Mouse (Mus musculus) heart, embryonic 12.5 days (tissue): ENCODE results near the gene Naglu. TPM values are rescaled to one million over a fixed set of nuclear protein-coding genes. Genes with fewer than 3 reads are reported as not detected.

ENCODE experiments used
- ATAC-seq: fragments of 200-750 bp; cut with Nextera tagmentation; 2 replicates; pipeline ENCODE4 v1.8.0; 2017; ENCODE audit warnings: moderate TSS enrichment, moderate library complexity; ENCODE audit not compliant: insufficient number of reproducible peaks, low FRiP score
- H3K27ac ChIP-seq: fragments of 300-500 bp; sonication (generic); 2 replicates; pipeline ENCODE4 v1.5.1; 2016; ENCODE audit warnings: mild to moderate bottlenecking, moderate library complexity; ENCODE audit not compliant: poor library complexity, severe bottlenecking
- H3K27me3 ChIP-seq: fragments of 300-500 bp; sonication (generic); replicated peaks from 2 replicates; pipeline ENCODE4 v1.6.1; 2016; ENCODE audit warnings: mild to moderate bottlenecking, moderate library complexity
- H3K36me3 ChIP-seq: fragments of 300-500 bp; sonication (generic); 2 replicates; pipeline ENCODE4 v1.6.1; 2016; ENCODE audit warnings: mild to moderate bottlenecking, moderate library complexity
- H3K4me1 ChIP-seq: fragments of 300-500 bp; sonication (generic); replicated peaks from 2 replicates; pipeline ENCODE4 v1.6.1; 2016; ENCODE audit warnings: mild to moderate bottlenecking
- H3K4me2 ChIP-seq: fragments of 300-500 bp; sonication (generic); 2 replicates; pipeline ENCODE4 v1.6.1; 2016; ENCODE audit warnings: mild to moderate bottlenecking, moderate library complexity
- H3K4me3 ChIP-seq: fragments of 300-500 bp; sonication (generic); 2 replicates; pipeline ENCODE4 v1.5.1; 2016; ENCODE audit warnings: mild to moderate bottlenecking
- H3K9ac ChIP-seq: fragments of 300-500 bp; sonication (generic); 2 replicates; pipeline ENCODE4 v1.6.1; 2016; ENCODE audit warnings: mild to moderate bottlenecking, moderate library complexity
- H3K9me3 ChIP-seq: fragments of 300-500 bp; sonication (generic); replicated peaks from 2 replicates; pipeline ENCODE4 v1.6.1; 2016; ENCODE audit warnings: mild to moderate bottlenecking, moderate library complexity
- WGBS: fragments of 180-500 bp; shearing (Covaris S2); methylation state at CpG from one replicate; pipeline ENCODE4 v1.1.7; 2016; 5-methylcytosine and 5-hydroxymethylcytosine counted together
- polyA plus RNA-seq: library from polyadenylated mRNA; unstranded; fragments of >200 nt; fragmentation: Nextera tagmentation; extraction: Ambion mirVana; gene quantifications from 2 replicates; pipeline ENCODE4 v1.2.1, GENCODE M21; 2016

The Naglu gene
- 17.5 and 18.1 TPM in 2 replicates for polyA plus RNA-seq

DNA sequence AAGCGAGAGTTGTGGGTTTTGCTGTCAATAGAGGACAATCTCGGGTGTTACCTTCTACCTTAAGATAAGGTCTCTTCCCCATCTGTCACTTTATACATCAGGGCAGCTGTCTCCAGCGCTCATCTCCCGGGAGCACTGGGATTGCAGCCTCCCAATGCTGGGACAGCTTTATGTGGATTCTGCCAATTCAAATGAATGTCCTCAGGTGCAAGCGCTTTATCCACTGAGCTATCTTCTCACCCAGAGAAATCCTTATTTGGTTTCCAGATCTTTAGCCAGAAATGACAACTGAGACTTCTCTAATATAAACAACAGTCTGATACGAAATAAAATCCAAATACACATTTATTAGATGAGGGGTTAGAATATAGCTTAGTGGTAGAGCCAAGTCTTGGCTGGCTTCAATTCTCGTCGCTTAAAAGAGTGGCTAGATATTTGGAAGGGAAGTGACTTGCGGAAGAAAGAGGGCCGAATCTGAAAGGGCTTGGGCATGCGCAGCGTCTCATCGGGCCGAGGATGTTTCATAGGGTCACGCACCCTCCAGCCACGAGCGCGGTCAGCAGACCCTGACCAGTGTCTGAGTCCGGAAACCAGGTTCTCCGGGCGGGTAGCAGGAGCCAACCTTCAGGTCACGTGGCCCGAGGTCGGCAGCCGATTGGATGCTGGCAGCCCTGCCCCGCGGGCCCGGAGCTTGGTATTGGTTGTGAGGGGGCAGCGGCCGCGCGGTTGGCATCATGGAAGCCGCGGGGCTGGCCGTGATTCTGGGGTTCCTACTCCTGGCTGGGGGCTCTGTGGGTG lies at the start of gene Naglu:
TSS of gene Naglu (plus strand) at position 622 of the 798 bp plus-strand sequence.
- H3K9ac ChIP-seq, result peak within 1 kb of the TSS; percentile 83
- H3K4me1 ChIP-seq, result peaks cover 29% of the 10 kb centered on the region
- ATAC-seq, result peak; percentile 91
- peaks cover 20% of the 10 kb centered on the region; the same call in 1 of the 2 replicates for H3K27me3 ChIP-seq
- H3K4me3 ChIP-seq, result peak within 1 kb of the TSS; percentile 81
- 0 out of 2 replicates have a peak, but pooled peaks cover 3% of the 10 kb centered on the region for H3K36me3 ChIP-seq
- 2% methylated on average over 35 of the region's 35 CpGs for WGBS
- H3K4me2 ChIP-seq, result peak within 1 kb of the TSS; percentile 97
- no peak within 1 kb of the TSS for H3K27ac ChIP-seq
- no peaks in the 10 kb centered on the region for H3K9me3 ChIP-seq

DNA sequence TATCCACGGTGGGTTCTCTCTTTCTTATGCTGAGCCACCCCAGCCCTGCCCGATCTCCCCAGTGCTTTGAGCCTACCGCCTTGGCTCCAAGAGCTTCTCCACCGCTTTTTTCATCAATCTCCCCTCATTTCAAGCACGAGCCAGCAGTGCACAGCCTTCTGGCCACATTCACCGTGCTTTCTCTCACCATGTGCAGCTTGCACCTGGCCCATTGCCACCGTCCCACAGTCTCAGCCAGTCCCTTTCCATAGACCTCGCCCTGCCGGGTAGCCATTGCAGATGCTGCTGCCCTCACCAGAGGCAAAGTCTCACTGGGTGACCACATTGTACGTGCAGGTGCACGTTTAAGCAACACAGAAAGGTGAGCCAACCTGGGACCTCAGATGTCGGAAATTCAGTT lies 46.4 kb upstream of the Naglu start:
- Histone ChIP-seq H3K4me2 (no peak overlapping the region), H3K4me3 (no peak overlapping the region), H3K4me1 (peaks cover 12% of the 10 kb centered on the region), H3K9ac (no peak overlapping the region), H3K27me3 (no peaks in the 10 kb centered on the region), H3K27ac (no peak overlapping the region), H3K36me3 (peaks cover 83% of the 10 kb centered on the region), H3K9me3 (no peaks in the 10 kb centered on the region)
- no peak for ATAC-seq
- 89% methylated on average over 12 of the region's 12 CpGs for WGBS

DNA sequence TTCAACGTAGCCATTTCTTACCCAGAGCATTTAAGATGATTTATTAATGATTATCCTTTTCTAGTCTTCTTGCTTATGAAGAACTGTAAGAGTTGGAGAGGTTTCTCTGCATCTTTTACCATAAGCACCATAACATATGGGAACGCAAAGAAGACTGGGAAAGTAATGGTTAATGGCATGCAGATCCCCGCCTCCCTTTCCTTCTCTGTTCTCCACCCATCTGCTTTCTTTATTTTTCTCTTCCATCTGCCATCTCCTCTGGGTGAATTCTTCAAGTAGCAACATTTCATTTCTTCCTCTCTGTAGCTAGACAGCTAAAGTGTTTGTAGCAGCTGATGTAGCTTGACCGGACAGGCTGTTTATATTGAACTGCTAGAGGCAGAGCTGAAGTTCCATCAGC lies 45.8 kb upstream of the Naglu start:
- H3K4me2 ChIP-seq, result no peak overlapping the region
- H3K9me3 ChIP-seq, result no peaks in the 10 kb centered on the region
- no peak overlapping the region for H3K4me3 ChIP-seq
- H3K4me1 ChIP-seq, result peaks cover 19% of the 10 kb centered on the region
- no peaks in the 10 kb centered on the region for H3K27me3 ChIP-seq
- no peak overlapping the region for H3K27ac ChIP-seq
- peaks cover 83% of the 10 kb centered on the region for H3K36me3 ChIP-seq
- WGBS, result 99% methylated on average over 4 of the region's 4 CpGs
- no peak for ATAC-seq
- no peak overlapping the region for H3K9ac ChIP-seq

DNA sequence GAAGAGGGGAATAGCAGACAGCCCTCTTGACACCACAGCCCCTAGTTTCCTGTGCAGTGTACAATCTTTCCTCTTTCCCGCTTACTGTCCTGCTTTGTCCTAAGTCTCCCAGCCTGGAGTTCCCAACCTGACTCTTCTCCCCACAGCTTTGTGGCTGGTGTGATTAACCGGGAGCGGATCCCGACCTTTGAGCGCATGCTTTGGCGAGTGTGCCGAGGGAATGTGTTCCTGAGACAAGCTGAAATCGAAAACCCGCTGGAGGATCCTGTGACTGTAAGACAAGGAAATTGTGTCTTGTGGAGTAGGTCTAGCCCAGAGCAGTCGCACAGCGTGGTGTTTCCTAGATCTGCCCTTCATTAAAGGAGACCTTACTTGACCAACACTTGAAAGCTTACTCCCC lies 42.7 kb upstream of the Naglu start:
- ATAC-seq, result no peak
- no peaks in the 10 kb centered on the region for H3K9me3 ChIP-seq
- no peak overlapping the region for H3K4me3 ChIP-seq
- no peak overlapping the region for H3K9ac ChIP-seq
- H3K27me3 ChIP-seq, result no peaks in the 10 kb centered on the region
- peaks cover 36% of the 10 kb centered on the region for H3K4me1 ChIP-seq
- WGBS, result 83% methylated on average over 11 of the region's 11 CpGs
- peaks cover 81% of the 10 kb centered on the region for H3K36me3 ChIP-seq
- 0 out of 2 replicates have a peak overlapping the region, but pooled peaks have one; percentile 48 for H3K27ac ChIP-seq
- H3K4me2 ChIP-seq, result no peak overlapping the region

DNA sequence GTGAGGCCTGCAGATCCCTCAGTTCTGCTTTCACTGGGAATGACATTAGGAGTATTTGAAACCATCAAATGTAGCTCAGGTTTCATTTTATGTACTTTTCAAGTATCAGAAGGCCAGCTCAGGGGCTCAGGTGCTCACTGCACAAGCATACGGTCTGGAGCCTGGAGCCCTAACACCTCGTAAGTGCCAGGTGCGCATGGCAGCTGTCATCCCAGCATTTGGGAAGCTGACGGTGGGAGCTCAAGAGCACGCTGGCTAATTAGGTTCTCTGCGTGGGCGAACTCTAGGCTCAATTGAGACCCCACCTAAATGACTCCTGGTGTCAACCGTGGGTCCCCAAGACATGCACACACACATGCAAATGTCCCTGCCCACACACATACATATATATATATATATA lies 40.5 kb upstream of the Naglu start:
- H3K36me3 ChIP-seq, result peaks cover 83% of the 10 kb centered on the region
- no peaks in the 10 kb centered on the region for H3K27me3 ChIP-seq
- H3K27ac ChIP-seq, result peak overlapping the region; percentile 83
- no peaks in the 10 kb centered on the region for H3K9me3 ChIP-seq
- no peak for ATAC-seq
- peaks cover 36% of the 10 kb centered on the region for H3K4me1 ChIP-seq
- H3K4me2 ChIP-seq, result no peak overlapping the region
- 90% methylated on average over 8 of the region's 8 CpGs for WGBS
- H3K4me3 ChIP-seq, result no peak overlapping the region
- H3K9ac ChIP-seq, result peak overlapping the region; percentile 50

DNA sequence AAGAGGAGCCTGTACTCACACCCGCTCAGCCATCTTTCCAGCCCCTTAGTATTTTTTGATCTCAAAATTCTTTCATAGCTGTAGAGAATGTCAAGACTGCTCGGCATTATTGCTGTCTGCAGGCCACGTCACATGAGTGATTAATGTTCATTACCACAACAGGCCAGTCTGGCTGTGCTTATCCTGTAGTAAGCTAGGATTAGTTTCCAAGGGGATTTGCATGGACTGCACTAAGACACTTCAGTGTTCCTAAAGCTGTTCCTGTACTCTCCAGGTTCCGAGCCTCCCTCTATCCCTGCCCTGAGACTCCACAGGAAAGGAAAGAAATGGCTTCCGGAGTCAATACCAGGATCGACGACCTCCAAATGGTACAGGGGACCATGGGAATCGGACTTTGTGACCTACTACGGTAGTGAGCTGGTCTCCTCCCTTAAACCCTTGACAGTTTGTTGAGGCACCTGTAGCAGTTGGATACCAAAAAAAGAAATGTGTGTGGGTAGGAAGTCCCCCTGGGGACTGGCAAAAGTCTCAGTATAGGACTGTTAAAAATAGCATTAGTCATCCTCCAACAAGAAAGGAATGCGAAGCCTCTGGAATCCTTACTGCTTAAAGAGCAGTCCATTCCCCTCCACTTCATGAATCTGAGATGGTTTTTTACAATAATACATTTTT lies 39.5 kb upstream of the Naglu start:
- peaks cover 36% of the 10 kb centered on the region for H3K4me1 ChIP-seq
- H3K9me3 ChIP-seq, result no peaks in the 10 kb centered on the region
- H3K36me3 ChIP-seq, result peaks cover 85% of the 10 kb centered on the region
- ATAC-seq, result 0 out of 2 replicates have a peak, but pooled peaks have one; percentile 57
- 0 out of 2 replicates have a peak overlapping the region, but pooled peaks have one; percentile 22 for H3K4me2 ChIP-seq
- H3K4me3 ChIP-seq, result no peak overlapping the region
- no peaks in the 10 kb centered on the region for H3K27me3 ChIP-seq
- no peak overlapping the region for H3K9ac ChIP-seq
- peak overlapping the region; percentile 97 for H3K27ac ChIP-seq
- 52% methylated on average over 10 of the region's 10 CpGs for WGBS

DNA sequence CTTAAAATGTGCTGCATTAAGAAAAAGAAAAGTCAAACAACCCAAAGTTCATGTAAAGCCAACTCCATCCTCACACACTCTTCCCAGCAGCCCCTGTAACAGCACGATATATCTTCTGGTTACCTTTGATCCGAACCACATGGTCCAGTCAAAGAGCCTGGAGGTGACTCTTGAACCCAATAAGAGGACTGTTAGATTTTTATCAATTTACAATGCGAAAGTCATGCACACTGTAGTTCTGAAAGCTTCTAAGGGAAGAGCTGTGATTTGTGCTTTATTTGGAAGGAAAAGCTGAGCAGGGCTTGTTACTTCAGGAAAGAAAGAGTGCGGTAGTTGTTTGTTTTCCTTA lies 39.0 kb upstream of the Naglu start:
- Histone ChIP-seq H3K4me1 (peaks cover 36% of the 10 kb centered on the region), H3K9ac (no peak overlapping the region), H3K36me3 (peaks cover 83% of the 10 kb centered on the region), H3K27ac (peak overlapping the region; percentile 95), H3K4me2 (no peak overlapping the region), H3K27me3 (no peaks in the 10 kb centered on the region), H3K9me3 (no peaks in the 10 kb centered on the region), H3K4me3 (no peak overlapping the region)
- WGBS, result 79% methylated on average over 4 of the region's 4 CpGs
- no peak for ATAC-seq

DNA sequence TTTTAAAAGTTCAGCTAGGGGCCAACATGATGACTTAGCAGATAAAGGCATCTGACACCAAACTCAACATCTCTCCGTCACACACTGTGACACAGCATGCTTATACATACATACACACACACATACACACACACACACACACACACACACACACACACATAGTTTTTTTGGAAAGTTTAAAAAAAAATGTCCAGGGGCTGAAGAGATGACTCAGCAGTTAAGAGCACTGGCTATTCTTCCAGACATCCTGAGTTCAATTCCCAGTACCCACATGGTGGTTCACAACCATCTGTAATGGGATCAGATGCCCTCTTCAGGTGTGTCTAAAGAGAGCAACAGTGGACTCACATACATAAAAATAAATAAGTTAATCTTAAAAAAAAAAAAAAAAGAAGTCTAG lies 38.3 kb upstream of the Naglu start:
- peaks cover 36% of the 10 kb centered on the region for H3K4me1 ChIP-seq
- 82% methylated on average over 1 of the region's 1 CpGs for WGBS

DNA sequence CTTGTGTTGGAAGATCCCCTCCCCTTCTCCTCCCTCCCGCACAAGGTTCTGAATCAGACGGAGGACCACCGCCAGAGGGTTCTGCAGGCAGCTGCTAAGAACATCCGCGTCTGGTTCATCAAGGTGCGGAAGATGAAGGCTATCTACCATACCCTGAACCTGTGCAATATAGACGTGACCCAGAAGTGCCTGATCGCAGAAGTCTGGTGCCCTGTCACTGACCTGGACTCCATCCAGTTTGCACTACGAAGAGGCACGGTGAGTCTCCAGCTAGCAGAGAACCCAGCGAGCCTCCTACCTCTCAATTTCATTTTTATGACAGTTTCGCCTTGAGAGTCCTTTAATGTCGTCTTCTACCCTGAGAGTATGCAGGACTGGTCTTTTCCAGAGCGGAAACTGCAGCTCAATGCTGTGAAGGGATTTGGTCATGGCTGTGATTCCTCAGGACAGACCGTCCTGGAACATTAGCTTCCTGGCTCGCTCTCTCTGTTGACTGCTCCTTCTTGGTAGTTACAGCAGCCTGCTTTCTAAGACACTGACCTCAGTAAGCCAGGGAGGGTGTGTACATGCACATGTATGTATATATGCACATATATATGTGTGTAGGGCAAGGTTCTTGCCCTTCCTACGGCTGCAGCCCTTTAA lies 35.8 kb upstream of the Naglu start:
- Histone ChIP-seq H3K4me1 (peaks cover 18% of the 10 kb centered on the region), H3K4me3 (no peak overlapping the region), H3K9me3 (no peaks in the 10 kb centered on the region), H3K36me3 (peaks cover 86% of the 10 kb centered on the region), H3K27me3 (no peaks in the 10 kb centered on the region), H3K9ac (no peak overlapping the region), H3K27ac (no peak overlapping the region), H3K4me2 (no peak overlapping the region)
- 92% methylated on average over 17 of the region's 17 CpGs for WGBS
- ATAC-seq, result no peak

More for the DNA sequence above, 38.3 kb upstream of the Naglu start:
- Histone ChIP-seq H3K4me3 (no peak overlapping the region), H3K36me3 (peaks cover 83% of the 10 kb centered on the region), H3K4me2 (no peak overlapping the region), H3K9ac (no peak overlapping the region), H3K27ac (peak overlapping the region; percentile 95), H3K9me3 (no peaks in the 10 kb centered on the region), H3K27me3 (no peaks in the 10 kb centered on the region)
- ATAC-seq, result no peak

DNA sequence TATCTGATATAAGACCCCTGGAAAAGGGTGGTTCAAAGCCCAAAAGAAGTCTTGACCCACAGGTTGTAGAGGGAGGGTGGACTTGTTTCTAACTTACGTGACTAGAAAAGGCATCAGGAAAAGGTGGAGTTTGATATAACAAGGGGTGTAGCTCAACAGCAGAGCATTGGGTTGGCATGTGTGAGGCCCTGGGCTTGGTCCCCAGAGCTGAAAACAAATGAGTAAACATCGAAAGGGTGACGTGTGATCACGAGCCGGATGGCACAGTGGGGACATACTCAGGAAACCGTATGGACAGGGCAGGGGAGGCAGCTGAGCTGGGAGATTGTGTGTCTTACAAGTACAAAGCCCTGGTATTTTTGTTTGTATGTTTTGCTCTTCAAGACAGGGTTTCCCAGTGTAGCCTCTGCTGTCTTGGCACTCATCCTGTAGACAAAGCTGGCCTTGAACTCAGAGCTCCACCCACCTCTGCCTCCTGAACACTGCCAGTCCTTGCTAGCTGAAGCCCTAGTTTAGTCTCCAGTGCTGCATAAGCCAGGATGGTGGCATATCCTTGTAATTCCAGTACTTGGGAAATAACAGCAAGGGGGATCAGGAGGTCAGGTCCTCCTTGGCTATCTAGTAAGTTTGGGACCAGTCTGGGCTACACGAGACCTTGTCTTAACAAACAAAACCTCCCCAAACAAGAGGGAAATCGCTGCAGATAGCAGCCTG lies 35.0 kb upstream of the Naglu start:
- no peak for ATAC-seq
- Histone ChIP-seq H3K27ac (no peak overlapping the region), H3K4me2 (no peak overlapping the region), H3K27me3 (no peaks in the 10 kb centered on the region), H3K9me3 (no peaks in the 10 kb centered on the region), H3K36me3 (peaks cover 89% of the 10 kb centered on the region), H3K9ac (no peak overlapping the region), H3K4me1 (peaks cover 13% of the 10 kb centered on the region), H3K4me3 (no peak overlapping the region)
- WGBS, result 88% methylated on average over 8 of the region's 8 CpGs

DNA sequence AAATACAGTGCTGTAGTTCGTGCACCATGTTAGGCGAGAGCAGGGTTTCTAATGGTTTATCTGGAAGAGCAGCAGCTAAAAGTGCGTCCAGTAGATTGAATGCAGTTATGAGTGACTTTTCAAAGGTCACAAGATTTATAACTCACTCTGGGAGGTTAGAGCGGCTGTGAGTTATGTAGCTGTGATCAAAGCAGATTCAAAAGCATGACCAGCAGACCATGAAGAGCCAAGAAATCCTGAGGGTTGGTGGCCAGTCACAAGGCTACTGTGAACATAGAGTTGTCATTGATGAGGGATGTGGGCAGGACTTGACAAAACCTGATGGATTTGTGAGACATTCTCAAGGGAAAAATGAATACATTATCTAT lies 34.5 kb upstream of the Naglu start:
- no peaks in the 10 kb centered on the region for H3K27me3 ChIP-seq
- H3K4me1 ChIP-seq, result peaks cover 8% of the 10 kb centered on the region
- H3K4me3 ChIP-seq, result no peak overlapping the region
- no peaks in the 10 kb centered on the region for H3K9me3 ChIP-seq
- peaks cover 89% of the 10 kb centered on the region for H3K36me3 ChIP-seq
- H3K27ac ChIP-seq, result no peak overlapping the region
- no peak overlapping the region for H3K4me2 ChIP-seq
- no peak for ATAC-seq
- no peak overlapping the region for H3K9ac ChIP-seq
- 90% methylated on average over 4 of the region's 4 CpGs for WGBS
